Mouse (Mus musculus): ENCODE measurements around the gene Magel2. TPM values are rescaled to one million over a fixed set of nuclear protein-coding genes. Genes with fewer than 3 reads are reported as not detected.

Gene Magel2
- 3.0 and 5.6 TPM in 2 replicates for polyA plus RNA-seq (2014; fragmentation: Nextera tagmentation; extraction: Ambion mirVana)

- peak within 1 kb of the TSS; percentile 68 for H3K4me2 ChIP-seq (ENCODE audit: low read depth, severe bottlenecking)
- H3K36me3 ChIP-seq (ENCODE audit: control insufficient read depth, insufficient read depth, low read length), result no peaks in the 10 kb centered on the region
- H3K27me3 ChIP-seq (ENCODE audit: control insufficient read depth, insufficient read depth, low read length), result no peaks in the 10 kb centered on the region
- peak; percentile 94 for ATAC-seq (ENCODE audit: insufficient number of reproducible peaks, low FRiP score, low TSS enrichment, low read depth)
- peak; percentile 77 for DNase-seq (ENCODE audit: low spot score)
- H3K4me3 ChIP-seq (ENCODE audit: low read depth, low read length), result peak within 1 kb of the TSS; percentile 43
- H3K4me1 ChIP-seq (ENCODE audit: control insufficient read depth, insufficient read depth, low read length), result no peaks in the 10 kb centered on the region
- peaks cover 6% of the 10 kb centered on the region for H3K9me3 ChIP-seq (ENCODE audit: control insufficient read depth, low read length)
- H3K27ac ChIP-seq (replicated peaks; ENCODE audit: low read depth, low read length), result no peak within 1 kb of the TSS
- 20% methylated on average over 31 of the region's 31 CpGs for WGBS
- peak within 1 kb of the TSS; percentile 62 for H3K9ac ChIP-seq (ENCODE audit: low read length)
Observed at GRCm38 (mm10) chr7:62376510-62377304, at the start of gene Magel2. TSS of gene Magel2 (plus strand) at chr7:62377010.

- no peak overlapping the region for H3K27ac ChIP-seq (replicated peaks; ENCODE audit: low read depth, low read length)
- H3K27me3 ChIP-seq (ENCODE audit: control insufficient read depth, insufficient read depth, low read length), result no peaks in the 10 kb centered on the region
- no peak overlapping the region for H3K4me2 ChIP-seq (ENCODE audit: low read depth, severe bottlenecking)
- H3K4me3 ChIP-seq (ENCODE audit: low read depth, low read length), result no peak overlapping the region
- ATAC-seq (ENCODE audit: insufficient number of reproducible peaks, low FRiP score, low TSS enrichment, low read depth), result no peak
- H3K9ac ChIP-seq (ENCODE audit: low read length), result no peak overlapping the region
- H3K4me1 ChIP-seq (ENCODE audit: control insufficient read depth, insufficient read depth, low read length), result no peaks in the 10 kb centered on the region
- no peaks in the 10 kb centered on the region for H3K9me3 ChIP-seq (ENCODE audit: control insufficient read depth, low read length)
- DNase-seq (ENCODE audit: low spot score), result no peak
- WGBS, result 34% methylated on average over 1 of the region's 1 CpGs
- no peaks in the 10 kb centered on the region for H3K36me3 ChIP-seq (ENCODE audit: control insufficient read depth, insufficient read depth, low read length)
Observed at GRCm38 (mm10) chr7:62345411-62345810, 31.4 kb upstream of the Magel2 start.

- H3K9me3 ChIP-seq (ENCODE audit: control insufficient read depth, low read length), result no peaks in the 10 kb centered on the region
- 66% methylated on average over 1 of the region's 1 CpGs for WGBS
- H3K4me2 ChIP-seq (ENCODE audit: low read depth, severe bottlenecking), result no peak within 1 kb of the TSS
- no peaks in the 10 kb centered on the region for H3K36me3 ChIP-seq (ENCODE audit: control insufficient read depth, insufficient read depth, low read length)
- ATAC-seq (ENCODE audit: insufficient number of reproducible peaks, low FRiP score, low TSS enrichment, low read depth) (no peak), DNase-seq (ENCODE audit: low spot score) (no peak)
- no peaks in the 10 kb centered on the region for H3K4me1 ChIP-seq (ENCODE audit: control insufficient read depth, insufficient read depth, low read length)
- H3K27me3 ChIP-seq (ENCODE audit: control insufficient read depth, insufficient read depth, low read length), result no peaks in the 10 kb centered on the region
- H3K27ac ChIP-seq (replicated peaks; ENCODE audit: low read depth, low read length), result no peak within 1 kb of the TSS
- no peak within 1 kb of the TSS for H3K9ac ChIP-seq (ENCODE audit: low read length)
- no peak within 1 kb of the TSS for H3K4me3 ChIP-seq (ENCODE audit: low read depth, low read length)
Observed at GRCm38 (mm10) chr7:62346269-62346668, 30.5 kb upstream of the Magel2 start, which contains the start of gene Ndn. TSS of gene Ndn (plus strand) at chr7:62346569.

- peak; percentile 93 for ATAC-seq (ENCODE audit: insufficient number of reproducible peaks, low FRiP score, low TSS enrichment, low read depth)
- H3K4me2 ChIP-seq (ENCODE audit: low read depth, severe bottlenecking), result peak overlapping the region; percentile 53
- WGBS, result 14% methylated on average over 42 of the region's 42 CpGs
Observed at GRCm38 (mm10) chr7:62348106-62348803, 28.6 kb upstream of the Magel2 start.

GRCm38 (mm10) chr7:62348804-62349190 lies 28.0 kb upstream of the Magel2 start:
- no peaks in the 10 kb centered on the region for H3K4me1 ChIP-seq (ENCODE audit: control insufficient read depth, insufficient read depth, low read length)
- peak overlapping the region; percentile 53 for H3K4me2 ChIP-seq (ENCODE audit: low read depth, severe bottlenecking)
- H3K27me3 ChIP-seq (ENCODE audit: control insufficient read depth, insufficient read depth, low read length), result no peaks in the 10 kb centered on the region
- ATAC-seq (ENCODE audit: insufficient number of reproducible peaks, low FRiP score, low TSS enrichment, low read depth) (0 out of 2 replicates have a peak, but pooled peaks have one; percentile 48), DNase-seq (ENCODE audit: low spot score) (peak; percentile 20)
- no peaks in the 10 kb centered on the region for H3K9me3 ChIP-seq (ENCODE audit: control insufficient read depth, low read length)
- no peaks in the 10 kb centered on the region for H3K36me3 ChIP-seq (ENCODE audit: control insufficient read depth, insufficient read depth, low read length)
- peak overlapping the region; percentile 45 for H3K4me3 ChIP-seq (ENCODE audit: low read depth, low read length)
- H3K27ac ChIP-seq (replicated peaks; ENCODE audit: low read depth, low read length), result no peak overlapping the region
- peak overlapping the region; percentile 65 for H3K9ac ChIP-seq (ENCODE audit: low read length)
- 36% methylated on average over 17 of the region's 17 CpGs for WGBS

More at GRCm38 (mm10) chr7:62348106-62348803, 28.6 kb upstream of the Magel2 start:
- Histone ChIP-seq H3K9ac (ENCODE audit: low read length) (peak overlapping the region; percentile 65), H3K27me3 (ENCODE audit: control insufficient read depth, insufficient read depth, low read length) (no peaks in the 10 kb centered on the region), H3K27ac (replicated peaks; ENCODE audit: low read depth, low read length) (no peak overlapping the region), H3K36me3 (ENCODE audit: control insufficient read depth, insufficient read depth, low read length) (no peaks in the 10 kb centered on the region), H3K4me1 (ENCODE audit: control insufficient read depth, insufficient read depth, low read length) (no peaks in the 10 kb centered on the region), H3K9me3 (ENCODE audit: control insufficient read depth, low read length) (no peaks in the 10 kb centered on the region), H3K4me3 (ENCODE audit: low read depth, low read length) (peak overlapping the region; percentile 45)
- peak; percentile 83 for DNase-seq (ENCODE audit: low spot score)

GRCm38 (mm10) chr7:62351266-62351665 lies 25.5 kb upstream of the Magel2 start:
- Histone ChIP-seq H3K4me2 (ENCODE audit: low read depth, severe bottlenecking) (no peak overlapping the region), H3K4me3 (ENCODE audit: low read depth, low read length) (no peak overlapping the region), H3K27ac (replicated peaks; ENCODE audit: low read depth, low read length) (no peak overlapping the region), H3K9ac (ENCODE audit: low read length) (no peak overlapping the region), H3K27me3 (ENCODE audit: control insufficient read depth, insufficient read depth, low read length) (no peaks in the 10 kb centered on the region), H3K36me3 (ENCODE audit: control insufficient read depth, insufficient read depth, low read length) (no peaks in the 10 kb centered on the region), H3K4me1 (ENCODE audit: control insufficient read depth, insufficient read depth, low read length) (no peaks in the 10 kb centered on the region), H3K9me3 (ENCODE audit: control insufficient read depth, low read length) (no peaks in the 10 kb centered on the region)
- DNase-seq (ENCODE audit: low spot score), result no peak
- no peak for ATAC-seq (ENCODE audit: insufficient number of reproducible peaks, low FRiP score, low TSS enrichment, low read depth)
- WGBS, result 48% methylated on average over 8 of the region's 8 CpGs

GRCm38 (mm10) chr7:62365039-62365636 lies 11.7 kb upstream of the Magel2 start:
- Histone ChIP-seq H3K27me3 (ENCODE audit: control insufficient read depth, insufficient read depth, low read length) (no peaks in the 10 kb centered on the region), H3K4me1 (ENCODE audit: control insufficient read depth, insufficient read depth, low read length) (no peaks in the 10 kb centered on the region), H3K9me3 (ENCODE audit: control insufficient read depth, low read length) (peaks cover 2% of the 10 kb centered on the region; the same call in 1 of the 2 replicates), H3K9ac (ENCODE audit: low read length) (no peak overlapping the region), H3K4me3 (ENCODE audit: low read depth, low read length) (no peak overlapping the region), H3K36me3 (ENCODE audit: control insufficient read depth, insufficient read depth, low read length) (no peaks in the 10 kb centered on the region), H3K27ac (replicated peaks; ENCODE audit: low read depth, low read length) (no peak overlapping the region), H3K4me2 (ENCODE audit: low read depth, severe bottlenecking) (no peak overlapping the region)
- ATAC-seq (ENCODE audit: insufficient number of reproducible peaks, low FRiP score, low TSS enrichment, low read depth) (no peak), DNase-seq (ENCODE audit: low spot score) (no peak)
- 51% methylated on average over 7 of the region's 7 CpGs for WGBS

GRCm38 (mm10) chr7:62366730-62367129 lies 10.1 kb upstream of the Magel2 start:
- Histone ChIP-seq H3K4me3 (ENCODE audit: low read depth, low read length) (no peak overlapping the region), H3K4me1 (ENCODE audit: control insufficient read depth, insufficient read depth, low read length) (no peaks in the 10 kb centered on the region), H3K4me2 (ENCODE audit: low read depth, severe bottlenecking) (no peak overlapping the region), H3K9ac (ENCODE audit: low read length) (no peak overlapping the region), H3K27me3 (ENCODE audit: control insufficient read depth, insufficient read depth, low read length) (no peaks in the 10 kb centered on the region), H3K27ac (replicated peaks; ENCODE audit: low read depth, low read length) (no peak overlapping the region), H3K9me3 (ENCODE audit: control insufficient read depth, low read length) (peaks cover 2% of the 10 kb centered on the region; the same call in 1 of the 2 replicates), H3K36me3 (ENCODE audit: control insufficient read depth, insufficient read depth, low read length) (no peaks in the 10 kb centered on the region)
- WGBS, result 80% methylated on average over 8 of the region's 8 CpGs
- ATAC-seq (ENCODE audit: insufficient number of reproducible peaks, low FRiP score, low TSS enrichment, low read depth), result no peak
- no peak for DNase-seq (ENCODE audit: low spot score)

Measured in limb, embryonic 11.5 days (tissue).